Mouse (Mus musculus) frontal cortex, adult (tissue): Measurements from ENCODE around the gene Slc47a2.
A peak's percentile ranks its signal among the peaks of the same experiment; 100 is the strongest.

Source experiments
- ATAC-seq: cut with Nextera tagmentation; 2 replicates; pipeline ENCODE4 v1.9.2; 2017; ENCODE audit warnings: mild to moderate bottlenecking, moderate library complexity, mixed read lengths; ENCODE audit not compliant: low TSS enrichment

Gene Slc47a2

GRCm38 (mm10) chr11:61283414-61284049, 59.1 kb downstream of the Slc47a2 start:
- no peak for ATAC-seq

DNA sequence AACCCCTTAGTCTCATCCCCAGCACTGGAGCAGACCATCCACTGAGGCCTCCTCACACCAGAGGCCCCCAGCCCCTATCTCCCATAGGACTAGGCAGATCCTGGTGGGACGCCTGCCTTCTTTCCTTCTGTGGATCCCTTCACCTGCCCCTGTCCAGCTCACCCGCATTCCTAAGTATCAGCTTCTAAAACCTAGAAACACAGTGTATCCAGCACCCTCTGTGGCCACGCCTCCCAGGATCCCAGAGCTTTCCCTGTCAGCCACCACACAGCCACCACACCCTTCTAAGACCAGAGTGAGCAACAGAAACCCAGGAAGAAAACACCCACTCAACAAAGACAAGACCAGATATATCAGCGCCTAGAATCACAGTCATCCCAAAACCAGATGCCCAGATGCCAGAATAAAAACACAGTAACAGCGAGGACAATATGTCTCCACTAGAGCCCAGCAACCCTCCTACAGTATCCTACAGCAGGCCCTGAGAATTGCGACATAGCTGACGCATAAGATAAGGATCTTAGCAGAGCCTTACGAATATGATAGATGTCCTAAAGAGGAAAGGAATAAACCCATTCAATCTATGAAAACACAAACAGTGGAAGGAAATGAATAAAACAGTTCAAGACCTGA, 64.1 kb downstream of the Slc47a2 start:
- no peak for ATAC-seq

GRCm38 (mm10) chr11:61277937-61278336, 64.7 kb downstream of the Slc47a2 start:
- no peak for ATAC-seq

- no peak for ATAC-seq
These were observed 66.2 kb downstream of the Slc47a2 start for GRCm38 (mm10) chr11:61276482-61276881.

DNA sequence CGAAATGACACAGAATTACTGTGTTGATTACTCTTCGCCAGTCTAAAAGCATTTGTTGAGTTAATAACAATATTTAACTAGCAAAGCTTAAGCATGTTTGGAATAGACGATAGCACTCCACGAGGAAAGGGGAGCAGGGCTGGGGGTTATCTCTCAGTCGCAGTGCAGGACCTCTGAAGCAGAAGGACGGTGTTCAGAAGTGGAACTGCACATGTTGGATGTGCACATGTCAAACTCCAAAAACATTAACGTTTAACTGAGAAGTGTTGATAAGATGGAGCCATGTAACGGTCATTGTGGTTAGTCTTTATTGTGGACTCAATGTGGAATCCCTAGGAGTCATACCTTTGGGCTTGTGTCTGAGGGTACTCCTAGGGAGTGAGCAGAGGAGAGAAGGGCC, 67.6 kb downstream of the Slc47a2 start:
- no peak for ATAC-seq

GRCm38 (mm10) chr11:61274421-61274820, 68.2 kb downstream of the Slc47a2 start:
- no peak for ATAC-seq

DNA sequence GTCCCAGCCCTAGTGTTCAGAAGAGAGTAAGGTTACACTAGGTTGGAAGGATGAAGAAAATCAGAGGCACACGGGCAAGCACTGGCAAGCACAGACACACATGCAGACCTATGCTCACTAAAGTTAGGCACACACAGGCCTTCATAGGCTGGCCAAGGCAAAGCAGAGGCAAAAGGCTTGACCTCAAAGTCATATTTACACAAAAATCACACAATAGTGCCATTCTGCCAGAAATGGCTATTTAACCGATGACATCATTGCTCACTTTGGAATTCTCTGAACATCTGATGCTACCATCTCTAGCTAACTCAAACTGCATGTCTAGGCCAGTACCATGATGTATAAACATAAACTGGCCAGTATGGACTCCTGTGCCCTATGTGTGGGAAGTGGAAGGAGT, 68.7 kb downstream of the Slc47a2 start:
- ATAC-seq, result no peak

GRCm38 (mm10) chr11:61271612-61272011, 71.0 kb downstream of the Slc47a2 start:
- no peak for ATAC-seq

- ATAC-seq, result no peak
These were observed 72.3 kb downstream of the Slc47a2 start for GRCm38 (mm10) chr11:61270406-61270805.

DNA sequence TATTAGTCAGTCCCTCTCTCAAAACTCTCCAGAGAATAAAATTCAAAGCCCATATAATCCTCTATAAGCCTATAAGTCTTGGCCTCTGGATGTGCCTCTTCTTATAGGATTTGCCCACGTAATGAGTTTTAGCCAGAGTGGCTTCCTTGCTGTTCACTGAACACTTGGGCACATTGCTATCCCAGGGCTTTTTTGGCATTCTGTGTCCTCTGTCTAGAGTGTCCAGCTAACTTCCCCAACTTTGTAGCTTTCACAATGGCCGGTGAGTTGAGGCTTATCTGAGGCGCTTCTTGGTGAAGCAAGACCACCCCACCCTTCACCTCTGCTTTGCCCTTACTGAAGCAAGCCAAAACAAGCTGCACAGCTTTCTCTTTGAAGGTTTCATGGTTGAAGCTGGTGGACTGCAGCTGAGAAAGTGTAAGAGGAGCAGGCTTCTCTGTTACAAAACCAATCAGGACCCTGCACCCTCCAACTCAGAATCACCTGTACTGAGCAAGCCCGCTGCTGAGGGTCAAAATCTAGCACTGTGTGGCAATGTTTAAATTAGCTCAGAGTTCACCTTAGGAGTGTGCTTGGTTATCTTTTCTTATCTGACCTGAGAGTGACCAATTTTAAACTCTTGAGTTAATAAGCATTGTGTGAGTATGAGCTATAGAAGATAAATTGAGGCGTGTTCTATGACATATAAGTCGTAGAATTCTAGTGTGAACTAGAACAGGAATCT, 73.9 kb downstream of the Slc47a2 start:
- no peak for ATAC-seq

DNA sequence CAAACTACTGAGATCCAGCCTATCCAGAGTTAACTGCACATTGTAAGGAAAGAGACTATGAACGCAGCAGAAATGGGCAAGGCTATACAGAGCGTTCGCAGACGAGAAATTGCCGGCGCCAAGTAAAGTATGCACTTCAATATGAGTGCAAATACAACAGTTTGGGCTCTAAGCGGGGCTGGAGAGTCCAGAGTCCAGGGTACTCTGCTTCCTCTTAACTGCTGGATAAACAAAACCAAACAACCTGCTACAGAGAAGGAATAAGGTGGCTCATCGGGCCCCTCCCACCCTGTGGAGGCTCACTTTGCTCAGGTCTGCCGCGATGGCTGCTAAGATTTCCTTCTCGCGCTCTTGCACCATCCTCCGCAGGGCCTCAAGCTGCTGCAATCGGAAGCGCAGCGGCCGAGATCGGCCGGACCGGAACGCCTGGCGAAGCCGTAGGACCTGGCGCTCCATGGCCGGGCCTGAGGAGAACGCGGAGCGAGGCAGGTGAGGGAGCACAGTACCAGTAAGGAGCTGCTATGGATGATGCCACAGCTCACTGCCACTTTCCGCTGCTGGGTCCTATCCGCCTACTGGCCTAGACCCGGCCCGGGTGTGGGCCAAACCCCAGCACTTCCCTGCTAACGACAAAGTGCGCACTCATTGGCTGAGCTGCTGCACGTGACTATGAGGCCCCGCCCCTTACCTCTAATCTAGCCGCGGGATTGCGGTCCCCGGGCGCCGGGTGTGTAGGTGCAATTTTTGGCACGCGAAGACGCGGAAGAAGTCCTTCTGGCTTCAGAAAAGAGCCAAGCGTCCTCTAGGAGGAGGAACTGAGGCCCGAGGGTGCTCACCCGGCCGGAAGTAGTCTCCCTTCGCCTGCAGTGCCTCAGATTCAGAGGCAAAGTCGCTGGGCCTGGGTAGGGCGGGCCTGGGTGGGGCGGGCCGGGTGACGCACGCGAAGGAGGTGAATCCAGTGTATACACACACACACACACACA, 75.8 kb downstream of the Slc47a2 start, which contains the start of gene Aldh3a2:
Gene Aldh3a2 (minus strand): TSS at position 914 of the 983 bp plus-strand sequence.
- ATAC-seq, result peak; percentile 98

GRCm38 (mm10) chr11:61263841-61264240, 78.8 kb downstream of the Slc47a2 start:
- no peak for ATAC-seq

- no peak for ATAC-seq
These were observed 80.1 kb downstream of the Slc47a2 start for GRCm38 (mm10) chr11:61262516-61262915.

DNA sequence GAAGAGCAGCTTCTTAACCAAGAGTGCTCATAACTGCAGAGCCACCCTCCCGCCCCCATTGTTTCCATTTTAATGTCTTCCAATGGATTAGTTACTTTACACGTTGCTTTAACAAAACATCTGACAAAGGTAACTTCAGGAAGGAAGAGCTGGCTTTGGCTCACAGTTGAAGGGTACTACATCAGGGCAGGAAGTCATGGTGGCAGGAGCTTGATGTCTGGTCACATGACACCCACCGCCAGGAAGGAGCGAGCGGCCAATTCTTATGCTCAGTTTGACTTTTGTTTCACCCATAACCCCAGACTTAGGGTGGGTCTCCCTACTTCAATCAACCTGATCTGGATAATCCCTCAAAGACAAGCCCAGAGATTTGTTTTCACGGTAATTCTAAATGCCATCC, 83.6 kb downstream of the Slc47a2 start:
- no peak for ATAC-seq

DNA sequence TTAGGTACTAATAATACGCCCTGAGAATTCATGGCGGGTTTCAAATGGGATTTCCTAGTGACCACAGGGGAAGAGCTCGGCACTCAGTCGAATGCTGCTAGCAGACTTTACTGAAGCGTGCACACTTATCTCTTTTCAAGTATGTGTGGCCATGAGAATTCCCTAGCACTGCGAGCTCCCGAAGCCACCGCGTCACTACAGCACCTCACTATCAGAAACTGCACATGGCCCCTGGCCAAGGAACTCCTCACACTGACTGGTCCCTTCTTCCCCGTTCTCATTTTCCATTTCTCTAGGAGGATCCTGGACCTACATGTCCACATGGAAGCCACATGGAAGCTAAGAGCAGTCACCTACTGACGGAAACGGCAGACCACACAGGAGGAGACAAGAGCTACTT, 89.9 kb downstream of the Slc47a2 start:
- no peak for ATAC-seq

GRCm38 (mm10) chr11:61251741-61252140, 90.9 kb downstream of the Slc47a2 start:
- ATAC-seq, result no peak
